Mouse (Mus musculus) limb, embryonic 15.5 days (tissue): ENCODE measurements around the gene Fam181a. TPM values are rescaled to one million over a fixed set of nuclear protein-coding genes. Genes with fewer than 3 reads are reported as not detected.

Source experiments
- ATAC-seq: fragments of 200-750 bp; cut with Nextera tagmentation; 2 replicates; pipeline ENCODE4 v1.8.0; 2017; ENCODE audit warnings: low read depth, moderate TSS enrichment; ENCODE audit not compliant: insufficient number of reproducible peaks, low FRiP score, low TSS enrichment
- H3K27ac ChIP-seq: fragments of 300-500 bp; sonication (generic); 2 replicates; pipeline ENCODE4 v1.5.1; 2015; ENCODE audit warnings: moderate library complexity, mild to moderate bottlenecking, inconsistent platforms
- H3K27me3 ChIP-seq: fragments of 300-500 bp; sonication (generic); 2 replicates; pipeline ENCODE4 v1.6.1; 2015; ENCODE audit warnings: inconsistent platforms
- H3K36me3 ChIP-seq: fragments of 300-500 bp; sonication (generic); 2 replicates; pipeline ENCODE4 v1.6.1; 2015; ENCODE audit warnings: inconsistent platforms
- H3K4me1 ChIP-seq: fragments of 300-500 bp; sonication (generic); 2 replicates; pipeline ENCODE4 v1.6.1; 2015; ENCODE audit warnings: inconsistent platforms
- H3K4me2 ChIP-seq: fragments of 300-500 bp; sonication (generic); 2 replicates; pipeline ENCODE4 v1.6.1; 2015; ENCODE audit warnings: mild to moderate bottlenecking, inconsistent platforms
- H3K4me3 ChIP-seq: fragments of 300-500 bp; sonication (generic); 2 replicates; pipeline ENCODE4 v1.5.1; 2015; ENCODE audit warnings: mild to moderate bottlenecking, inconsistent platforms
- H3K9ac ChIP-seq: fragments of 300-500 bp; sonication (generic); 2 replicates; pipeline ENCODE4 v1.6.1; 2015; ENCODE audit warnings: inconsistent platforms
- H3K9me3 ChIP-seq: fragments of 300-500 bp; sonication (generic); 2 replicates; pipeline ENCODE4 v1.6.1; 2016; ENCODE audit warnings: inconsistent platforms
- WGBS: fragments of 180-500 bp; shearing (Covaris S2); methylation state at CpG from one replicate; pipeline ENCODE4 v1.1.7; 2015; 5-methylcytosine and 5-hydroxymethylcytosine counted together
- polyA plus RNA-seq: library from polyadenylated mRNA; unstranded; fragments of >200 nt; fragmentation: Nextera tagmentation; extraction: Ambion mirVana; gene quantifications from 2 replicates; pipeline ENCODE4 v1.2.1, GENCODE M21; 2015

Fam181a gene
- not detected in 2 replicates for polyA plus RNA-seq

GRCm38 (mm10) chr12:103310744-103311267 lies at the start of gene Fam181a:
Gene Fam181a (plus strand): TSS chr12:103310975.
- no peaks in the 10 kb centered on the region for H3K36me3 ChIP-seq
- no peak within 1 kb of the TSS for H3K4me3 ChIP-seq
- no peak within 1 kb of the TSS for H3K4me2 ChIP-seq
- no peak within 1 kb of the TSS for H3K9ac ChIP-seq
- peaks cover 32% of the 10 kb centered on the region for H3K27me3 ChIP-seq
- peaks cover 6% of the 10 kb centered on the region; the same call in 1 of the 2 replicates for H3K4me1 ChIP-seq
- no peak for ATAC-seq
- H3K27ac ChIP-seq: no peak within 1 kb of the TSS
- WGBS: 75% methylated on average over 2 of the region's 2 CpGs
- no peaks in the 10 kb centered on the region for H3K9me3 ChIP-seq

GRCm38 (mm10) chr12:103262017-103262865 lies 48.5 kb upstream of the Fam181a start:
- Histone ChIP-seq H3K27ac (no peak overlapping the region), H3K36me3 (no peaks in the 10 kb centered on the region), H3K4me1 (no peaks in the 10 kb centered on the region), H3K9ac (no peak overlapping the region), H3K4me2 (no peak overlapping the region), H3K9me3 (no peaks in the 10 kb centered on the region), H3K4me3 (no peak overlapping the region), H3K27me3 (no peaks in the 10 kb centered on the region)
- ATAC-seq: no peak
- 37% methylated on average over 13 of the region's 13 CpGs for WGBS

GRCm38 (mm10) chr12:103266605-103267004 lies 44.2 kb upstream of the Fam181a start:
- WGBS: 41% methylated on average over 3 of the region's 3 CpGs
- H3K27ac ChIP-seq: no peak overlapping the region

GRCm38 (mm10) chr12:103272176-103272575 lies 38.6 kb upstream of the Fam181a start:
- no peak overlapping the region for H3K27ac ChIP-seq
- no peaks in the 10 kb centered on the region for H3K9me3 ChIP-seq
- no peak overlapping the region for H3K4me2 ChIP-seq
- 85% methylated on average over 3 of the region's 3 CpGs for WGBS
- no peaks in the 10 kb centered on the region for H3K4me1 ChIP-seq
- H3K27me3 ChIP-seq: no peaks in the 10 kb centered on the region
- no peak for ATAC-seq
- no peaks in the 10 kb centered on the region for H3K36me3 ChIP-seq
- H3K4me3 ChIP-seq: no peak overlapping the region
- no peak overlapping the region for H3K9ac ChIP-seq

More at GRCm38 (mm10) chr12:103266605-103267004, 44.2 kb upstream of the Fam181a start:
- no peak overlapping the region for H3K4me3 ChIP-seq
- ATAC-seq: no peak
- no peaks in the 10 kb centered on the region for H3K36me3 ChIP-seq
- no peak overlapping the region for H3K9ac ChIP-seq
- H3K27me3 ChIP-seq: no peaks in the 10 kb centered on the region
- no peaks in the 10 kb centered on the region for H3K9me3 ChIP-seq
- H3K4me2 ChIP-seq: no peak overlapping the region
- no peaks in the 10 kb centered on the region for H3K4me1 ChIP-seq

GRCm38 (mm10) chr12:103273051-103273450 lies 37.7 kb upstream of the Fam181a start:
- no peaks in the 10 kb centered on the region for H3K27me3 ChIP-seq
- no peaks in the 10 kb centered on the region for H3K9me3 ChIP-seq
- H3K4me1 ChIP-seq: no peaks in the 10 kb centered on the region
- H3K36me3 ChIP-seq: no peaks in the 10 kb centered on the region
- no peak overlapping the region for H3K9ac ChIP-seq
- WGBS: 52% methylated on average over 6 of the region's 6 CpGs
- no peak for ATAC-seq
- no peak overlapping the region for H3K4me3 ChIP-seq
- no peak overlapping the region for H3K4me2 ChIP-seq
- no peak overlapping the region for H3K27ac ChIP-seq

GRCm38 (mm10) chr12:103273732-103274131 lies 37.0 kb upstream of the Fam181a start:
- Histone ChIP-seq H3K4me1 (no peaks in the 10 kb centered on the region), H3K9ac (no peak overlapping the region), H3K4me3 (no peak overlapping the region), H3K27ac (no peak overlapping the region), H3K9me3 (no peaks in the 10 kb centered on the region), H3K4me2 (no peak overlapping the region), H3K27me3 (no peaks in the 10 kb centered on the region), H3K36me3 (no peaks in the 10 kb centered on the region)
- no peak for ATAC-seq
- WGBS: 84% methylated on average over 2 of the region's 2 CpGs

- WGBS: 68% methylated on average over 4 of the region's 4 CpGs
- no peak overlapping the region for H3K27ac ChIP-seq
These were observed 34.4 kb upstream of the Fam181a start for GRCm38 (mm10) chr12:103276422-103276821.

GRCm38 (mm10) chr12:103281491-103281890 lies 29.3 kb upstream of the Fam181a start:
- Histone ChIP-seq H3K9ac (no peak overlapping the region), H3K36me3 (no peaks in the 10 kb centered on the region), H3K9me3 (no peaks in the 10 kb centered on the region), H3K27me3 (no peaks in the 10 kb centered on the region), H3K27ac (no peak overlapping the region), H3K4me3 (no peak overlapping the region), H3K4me1 (no peaks in the 10 kb centered on the region; the same call in 1 of the 2 replicates), H3K4me2 (no peak overlapping the region)
- 24% methylated on average over 2 of the region's 2 CpGs for WGBS
- ATAC-seq: no peak

More at GRCm38 (mm10) chr12:103276422-103276821, 34.4 kb upstream of the Fam181a start:
- no peaks in the 10 kb centered on the region for H3K36me3 ChIP-seq
- no peaks in the 10 kb centered on the region for H3K9me3 ChIP-seq
- H3K4me1 ChIP-seq: no peaks in the 10 kb centered on the region
- H3K4me2 ChIP-seq: no peak overlapping the region
- no peak overlapping the region for H3K4me3 ChIP-seq
- no peak overlapping the region for H3K9ac ChIP-seq
- no peak for ATAC-seq
- no peaks in the 10 kb centered on the region for H3K27me3 ChIP-seq

- 31% methylated on average over 4 of the region's 4 CpGs for WGBS
- H3K4me1 ChIP-seq: no peaks in the 10 kb centered on the region; the same call in 1 of the 2 replicates
- no peaks in the 10 kb centered on the region for H3K27me3 ChIP-seq
- no peak overlapping the region for H3K27ac ChIP-seq
- no peak overlapping the region for H3K4me2 ChIP-seq
- H3K9ac ChIP-seq: no peak overlapping the region
- no peak overlapping the region for H3K4me3 ChIP-seq
- H3K9me3 ChIP-seq: no peaks in the 10 kb centered on the region
- H3K36me3 ChIP-seq: no peaks in the 10 kb centered on the region
- no peak for ATAC-seq
These were observed 28.9 kb upstream of the Fam181a start for GRCm38 (mm10) chr12:103281912-103282311.

GRCm38 (mm10) chr12:103282936-103283335 lies 27.8 kb upstream of the Fam181a start:
- WGBS: 77% methylated on average over 6 of the region's 6 CpGs
- no peak for ATAC-seq
- Histone ChIP-seq H3K4me1 (no peaks in the 10 kb centered on the region; the same call in 1 of the 2 replicates), H3K4me2 (no peak overlapping the region), H3K36me3 (no peaks in the 10 kb centered on the region), H3K9ac (no peak overlapping the region), H3K27ac (no peak overlapping the region), H3K4me3 (no peak overlapping the region), H3K27me3 (no peaks in the 10 kb centered on the region), H3K9me3 (no peaks in the 10 kb centered on the region)

- no peak for ATAC-seq
- Histone ChIP-seq H3K9ac (no peak overlapping the region), H3K4me1 (no peaks in the 10 kb centered on the region; the same call in 1 of the 2 replicates), H3K27ac (no peak overlapping the region), H3K4me2 (no peak overlapping the region), H3K27me3 (no peaks in the 10 kb centered on the region), H3K9me3 (no peaks in the 10 kb centered on the region), H3K4me3 (no peak overlapping the region), H3K36me3 (no peaks in the 10 kb centered on the region)
- 82% methylated on average over 3 of the region's 3 CpGs for WGBS
These were observed 27.4 kb upstream of the Fam181a start for GRCm38 (mm10) chr12:103283411-103283810.

GRCm38 (mm10) chr12:103287276-103287675 lies 23.5 kb upstream of the Fam181a start:
- Histone ChIP-seq H3K4me1 (no peaks in the 10 kb centered on the region), H3K9me3 (no peaks in the 10 kb centered on the region), H3K27me3 (no peaks in the 10 kb centered on the region), H3K36me3 (no peaks in the 10 kb centered on the region), H3K27ac (no peak overlapping the region), H3K4me3 (no peak overlapping the region), H3K4me2 (no peak overlapping the region), H3K9ac (no peak overlapping the region)
- no peak for ATAC-seq
- WGBS: 45% methylated on average over 4 of the region's 4 CpGs
